Mouse (Mus musculus) CH12.LX (cell line): ENCODE data around the gene Zc3h6. TPM values are rescaled to one million over a fixed set of nuclear protein-coding genes. Genes with fewer than 3 reads are reported as not detected.
A peak's percentile ranks its signal among the peaks of the same experiment; 100 is the strongest.

Experiments
- DNase-seq: peaks from one replicate; pipeline ENCODE4 v3.0.0-alpha.2; 2013; ENCODE audit errors: extremely low read depth
- H3K27ac ChIP-seq: 2 replicates; pipeline ENCODE4 v1.5.1; 2012; ENCODE audit warnings: low read depth, mild to moderate bottlenecking, control low read depth, moderate library complexity; ENCODE audit not compliant: insufficient read depth
- H3K27me3 ChIP-seq: replicated peaks from 2 replicates; pipeline ENCODE3; 2012; ENCODE audit warnings: inconsistent platforms
- H3K36me3 ChIP-seq, 2 experiments: replicated peaks in 1 of 2; 2 replicates each; pipeline versions ENCODE3 to v1.6.1; 2012; ENCODE audit warnings: inconsistent platforms in 1 of 2, low read length in 1 of 2, mild to moderate bottlenecking in 1 of 2, mixed read lengths in 1 of 2, moderate library complexity in 1 of 2; ENCODE audit not compliant: control insufficient read depth in 1 of 2, insufficient read depth in 1 of 2
- H3K4me1 ChIP-seq, 2 experiments: 2 replicates each; pipeline ENCODE4 v1.6.1; 2012; ENCODE audit warnings: inconsistent platforms in 1 of 2, moderate library complexity in 1 of 2; ENCODE audit not compliant: insufficient read depth in 2 of 2, control insufficient read depth in 1 of 2
- H3K4me2 ChIP-seq: 2 replicates; pipeline ENCODE4 v1.6.1; 2012; ENCODE audit warnings: low read depth, mild to moderate bottlenecking, control low read depth; ENCODE audit not compliant: poor library complexity, insufficient read depth, severe bottlenecking
- H3K4me3 ChIP-seq, 3 experiments: fragments of 150-350 bp in 1 of 3; sonication (generic) in 1 of 3; replicated peaks in 1 of 3; 2 replicates each; pipeline versions ENCODE3 to v1.5.1; 2011 to 2012; ENCODE audit warnings: low read depth in 2 of 3, low read length in 2 of 3, mild to moderate bottlenecking in 2 of 3, moderate library complexity in 2 of 3, control low read depth in 1 of 3, improper control_type of control experiment in 1 of 3, inconsistent platforms in 1 of 3, mixed read lengths in 1 of 3; ENCODE audit not compliant: poor library complexity in 1 of 3
- H3K79me2 ChIP-seq: replicated peaks from 2 replicates; pipeline ENCODE4 v1.6.1; 2012; ENCODE audit warnings: mild to moderate bottlenecking, moderate library complexity; ENCODE audit not compliant: control insufficient read depth, poor library complexity, insufficient read depth, severe bottlenecking; ENCODE audit errors: extremely low read depth
- H3K9ac ChIP-seq: 2 replicates; pipeline ENCODE4 v1.6.1; 2012; ENCODE audit warnings: low read depth, mild to moderate bottlenecking, control low read depth, moderate library complexity; ENCODE audit not compliant: insufficient read depth
- H3K9me3 ChIP-seq: replicated peaks from 2 replicates; pipeline ENCODE3; 2012; ENCODE audit warnings: low read length, inconsistent platforms, mixed read lengths
- CHD1 ChIP-seq: IDR thresholded peaks from 2 replicates; pipeline ENCODE4 v1.6.1; 2012; ENCODE audit warnings: low read depth, low read length, improper control_type of control experiment, inconsistent platforms
- CTCF ChIP-seq, 2 experiments: IDR thresholded peaks in 1 of 2; conservative IDR thresholded peaks in 1 of 2; 2 replicates each; pipeline ENCODE4 v1.5.1; 2011 to 2012; ENCODE audit warnings: low read depth in 2 of 2, low read length in 2 of 2, improper control_type of control experiment in 1 of 2, inconsistent platforms in 1 of 2, mild to moderate bottlenecking in 1 of 2, moderate library complexity in 1 of 2
- E2F4 ChIP-seq: IDR thresholded peaks from 2 replicates; pipeline ENCODE4 v1.6.1; 2011; ENCODE audit warnings: low read depth, low read length, improper control_type of control experiment; ENCODE audit not compliant: insufficient replicate concordance
- IRF4 ChIP-seq: IDR thresholded peaks from 2 replicates; pipeline ENCODE4 v1.6.1; 2014; ENCODE audit warnings: low read depth, mild to moderate bottlenecking, inconsistent platforms, low read length, improper control_type of control experiment
- JUND ChIP-seq: conservative IDR thresholded peaks from 2 replicates; pipeline ENCODE4 v1.6.1; 2011; ENCODE audit warnings: low read depth, low read length, improper control_type of control experiment
- MAFK ChIP-seq: IDR thresholded peaks from 2 replicates; pipeline ENCODE4 v1.6.1; 2011; ENCODE audit warnings: low read length, improper control_type of control experiment; ENCODE audit not compliant: insufficient replicate concordance
- MAX ChIP-seq: IDR thresholded peaks from 2 replicates; pipeline ENCODE4 v1.6.1; 2011; ENCODE audit warnings: low read length, improper control_type of control experiment
- MAZ ChIP-seq: IDR thresholded peaks from 2 replicates; pipeline ENCODE4 v1.6.1; 2012; ENCODE audit warnings: low read depth, mild to moderate bottlenecking, inconsistent platforms, low read length, improper control_type of control experiment, moderate library complexity
- NELFE ChIP-seq: IDR thresholded peaks from 2 replicates; pipeline ENCODE4 v1.6.1; 2011; ENCODE audit warnings: low read depth, low read length, improper control_type of control experiment
- NRF1 ChIP-seq: IDR thresholded peaks from 2 replicates; pipeline ENCODE4 v1.6.1; 2014; ENCODE audit warnings: low read depth, mild to moderate bottlenecking, inconsistent platforms, low read length, improper control_type of control experiment, moderate library complexity
- PAX5 ChIP-seq: IDR thresholded peaks from 2 replicates; pipeline ENCODE4 v1.6.1; 2012; ENCODE audit warnings: low read length, inconsistent platforms, mixed read lengths
- POLR2AphosphoS2 ChIP-seq: IDR thresholded peaks from 2 replicates; pipeline ENCODE4 v1.6.1; 2011; ENCODE audit warnings: low read depth, low read length, improper control_type of control experiment
- RAD21 ChIP-seq: IDR thresholded peaks from 2 replicates; pipeline ENCODE4 v1.6.1; 2011; ENCODE audit warnings: low read depth, mild to moderate bottlenecking, low read length, improper control_type of control experiment, moderate library complexity
- SMC3 ChIP-seq: IDR thresholded peaks from 2 replicates; pipeline ENCODE4 v1.6.1; 2011; ENCODE audit warnings: low read depth, low read length, improper control_type of control experiment
- TBP ChIP-seq: conservative IDR thresholded peaks from 2 replicates; pipeline ENCODE4 v1.6.1; 2011; ENCODE audit warnings: low read depth, low read length, improper control_type of control experiment
- TCF12 ChIP-seq: IDR thresholded peaks from 2 replicates; pipeline ENCODE4 v1.6.1; 2014; ENCODE audit warnings: low read depth, mild to moderate bottlenecking, inconsistent platforms, low read length, improper control_type of control experiment
- UBTF ChIP-seq: IDR thresholded peaks from 2 replicates; pipeline ENCODE4 v1.6.1; 2012; ENCODE audit warnings: low read depth, mild to moderate bottlenecking, inconsistent platforms, low read length, improper control_type of control experiment, moderate library complexity
- USF2 ChIP-seq: conservative IDR thresholded peaks from 2 replicates; pipeline ENCODE4 v1.6.1; 2011; ENCODE audit warnings: low read depth, low read length, improper control_type of control experiment
- ZKSCAN1 ChIP-seq: IDR thresholded peaks from 2 replicates; pipeline ENCODE4 v1.6.1; 2012; ENCODE audit warnings: low read depth, inconsistent platforms, low read length, improper control_type of control experiment, borderline replicate concordance
- ZMIZ1 ChIP-seq: IDR thresholded peaks from 2 replicates; pipeline ENCODE4 v1.6.1; 2012; ENCODE audit warnings: low read depth, mild to moderate bottlenecking, inconsistent platforms, low read length, improper control_type of control experiment
- ZNF384 ChIP-seq: IDR thresholded peaks from 2 replicates; pipeline ENCODE4 v1.6.1; 2012; ENCODE audit warnings: low read depth, low read length, improper control_type of control experiment, inconsistent platforms
- dilution Hi-C: fragments of 300-500 bp; cut with MboI; formaldehyde crosslinking; loops from 2 replicates; pipeline ENCODE4 v1.14.3; 2020; ENCODE audit warnings: low sequenced_read_pairs; ENCODE audit not compliant: extremely low pct_unique_long_range_greater_than_20kb, extremely low pct_ligation_motif_present
- in situ Hi-C: fragments of 300-500 bp; cut with MboI; formaldehyde crosslinking; loops from 3 replicates; pipeline ENCODE4 v1.14.3; 2019; ENCODE audit warnings: low sequenced_read_pairs, low pct_ligation_motif_present, low pct_unique_long_range_greater_than_20kb, mixed read lengths
- polyA plus RNA-seq: library from polyadenylated mRNA; unstranded; fragments of >175 nt; gene quantifications from 2 replicates; pipeline ENCODE4 v1.2.1, GENCODE M21; 2012; ENCODE audit warnings: low read depth; ENCODE audit not compliant: insufficient read length
- total RNA-seq, 2 experiments: library from RNA; depleted of rRNA; stranded (reverse); fragments of 300-350 nt in 1 of 2; fragments of >200 nt in 1 of 2; gene quantifications; 2 replicates each; pipeline ENCODE4 v1.2.3; 2012 to 2014

The Zc3h6 gene
- total and polyA plus RNA-seq, 3 experiments: 0.59 to 0.72 (median 0.64) TPM

DNA sequence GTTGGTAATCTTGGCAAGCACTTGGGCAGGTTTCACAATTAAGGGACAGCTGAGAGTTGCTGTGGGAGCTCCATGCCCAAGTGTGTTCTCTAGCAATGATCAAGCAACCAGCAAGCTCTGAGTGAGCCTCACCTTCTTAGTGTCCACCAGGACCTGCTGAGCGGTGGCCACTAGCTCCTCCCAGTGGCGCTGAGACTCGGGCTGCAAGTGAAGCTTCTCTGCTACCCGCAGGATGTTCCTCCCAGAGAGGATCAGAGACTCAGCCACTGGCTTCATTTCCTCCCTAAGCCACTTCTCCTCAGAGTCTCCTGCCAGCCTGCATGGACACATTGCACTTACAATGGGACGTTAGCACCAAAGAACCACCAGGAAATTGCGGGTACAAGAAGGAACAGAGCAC, 73.4 kb downstream of the Zc3h6 start:
- Histone ChIP-seq H3K9ac (no peak overlapping the region), H3K27me3 (no peaks in the 10 kb centered on the region), H3K27ac (no peak overlapping the region), H3K9me3 (no peaks in the 10 kb centered on the region), H3K4me3 (no peak overlapping the region), H3K36me3 (no peaks in the 10 kb centered on the region), H3K4me1 (peaks cover 0 to 2% of the 10 kb centered on the region in 2 experiments; a peak in 2 of 4 replicates), H3K4me2 (no peak overlapping the region), H3K79me2 (no peaks in the 10 kb centered on the region)
- no peak for DNase-seq
- dilution Hi-C loops (no loop called here), in situ Hi-C loops (no loop called here)
- TF ChIP-seq SMC3 (peak; percentile 35), JUND (no peak), RAD21 (peak; percentile 32), POLR2AphosphoS2 (no peak), CTCF (conservative IDR thresholded peaks at IDR 0.05 in 1 of 2, IDR thresholded peaks at IDR 0.05 in 1 of 2; ENCODE audit: low read depth in 2 of 2, low read length in 2 of 2) (peak in 1 of 2 experiments; percentile 54; a peak in 2 of 4 replicates)

- Histone ChIP-seq H3K9me3 (no peaks in the 10 kb centered on the region), H3K27me3 (no peaks in the 10 kb centered on the region), H3K36me3 (no peaks in the 10 kb centered on the region), H3K9ac (no peak overlapping the region), H3K4me1 (no peaks in the 10 kb centered on the region), H3K4me3 (no peak overlapping the region), H3K27ac (no peak overlapping the region), H3K79me2 (no peaks in the 10 kb centered on the region), H3K4me2 (no peak overlapping the region)
- in situ Hi-C loops: no loop called here
- no peak for TF ChIP-seq ZNF384
- no peak for TF ChIP-seq TCF12
- TF ChIP-seq CHD1: no peak
- TF ChIP-seq UBTF: no peak
- TF ChIP-seq TBP: no peak
- no peak for TF ChIP-seq USF2
- no peak for TF ChIP-seq CTCF (conservative IDR thresholded peaks at IDR 0.05 in 1 of 2, IDR thresholded peaks at IDR 0.05 in 1 of 2; ENCODE audit: low read depth in 2 of 2, low read length in 2 of 2)
- no peak for TF ChIP-seq E2F4
- no peak for TF ChIP-seq NELFE
- no peak for TF ChIP-seq MAZ
- no peak for TF ChIP-seq MAFK
- TF ChIP-seq PAX5: no peak
- no peak for TF ChIP-seq ZMIZ1
- no peak for TF ChIP-seq NRF1
- TF ChIP-seq MAX: no peak
- TF ChIP-seq SMC3: no peak
- no peak for TF ChIP-seq ZKSCAN1
- no peak for TF ChIP-seq IRF4
- dilution Hi-C loops: no loop called here
- DNase-seq: no peak
These were observed 79.1 kb downstream of the Zc3h6 start for GRCm38 (mm10) chr2:129046172-129046845.
